Mouse (Mus musculus) neural tube, embryonic 12.5 days (tissue): ENCODE measurements at regions not wholly inside any gene's neighbourhood (a gene's known extent, or its start where the extent isn't known, plus 50 kb on each side); places are given as distances from the start of the nearest gene placed in this dataset.

Source experiments
- ATAC-seq: fragments of 200-750 bp; cut with Nextera tagmentation; 2 replicates; pipeline ENCODE4 v1.8.0; 2017; ENCODE audit warnings: low read depth, mild to moderate bottlenecking, moderate TSS enrichment, moderate library complexity; ENCODE audit not compliant: low FRiP score
- H3K27ac ChIP-seq: fragments of 300-500 bp; sonication (generic); 2 replicates; pipeline ENCODE4 v1.5.1; 2016
- H3K27me3 ChIP-seq: fragments of 300-500 bp; sonication (generic); replicated peaks from 2 replicates; pipeline ENCODE4 v1.6.1; 2016; ENCODE audit warnings: mild to moderate bottlenecking
- H3K36me3 ChIP-seq: fragments of 300-500 bp; sonication (generic); 2 replicates; pipeline ENCODE4 v1.6.1; 2016; ENCODE audit warnings: mild to moderate bottlenecking
- H3K4me1 ChIP-seq: fragments of 300-500 bp; sonication (generic); 2 replicates; pipeline ENCODE4 v1.6.1; 2016
- H3K4me2 ChIP-seq: fragments of 300-500 bp; sonication (generic); replicated peaks from 2 replicates; pipeline ENCODE4 v1.6.1; 2016; ENCODE audit warnings: mild to moderate bottlenecking
- H3K4me3 ChIP-seq: fragments of 300-500 bp; sonication (generic); 2 replicates; pipeline ENCODE4 v1.5.1; 2016
- H3K9ac ChIP-seq: fragments of 300-500 bp; sonication (generic); 2 replicates; pipeline ENCODE4 v1.6.1; 2016; ENCODE audit warnings: mild to moderate bottlenecking
- H3K9me3 ChIP-seq: fragments of 300-500 bp; sonication (generic); 2 replicates; pipeline ENCODE4 v1.6.1; 2016; ENCODE audit warnings: mild to moderate bottlenecking
- WGBS: fragments of 180-500 bp; shearing (Covaris S2); methylation state at CpG from one replicate; pipeline ENCODE4 v1.1.7; 2016; 5-methylcytosine and 5-hydroxymethylcytosine counted together

DNA sequence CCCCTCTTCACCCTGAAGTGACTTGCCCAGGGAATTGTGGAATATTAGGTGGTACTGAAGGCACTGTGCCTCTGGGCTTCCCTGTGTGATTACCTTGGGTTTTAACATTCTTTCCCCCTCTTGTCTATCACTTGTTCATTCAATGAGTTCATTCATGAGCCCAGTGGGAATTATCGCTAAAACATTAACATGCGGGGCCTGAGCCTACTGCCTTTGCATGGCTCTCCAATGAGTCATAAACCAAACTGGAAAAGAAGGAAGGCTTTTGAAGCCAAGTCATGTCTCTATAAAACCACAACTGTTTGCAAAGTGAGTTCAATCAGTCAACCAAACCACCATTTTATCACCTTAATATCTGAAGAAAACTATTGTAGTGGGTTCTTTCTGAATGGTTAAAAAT, 173.8 kb downstream of the Moxd1 start:
- no peaks in the 10 kb centered on the region for H3K27me3 ChIP-seq
- no peak overlapping the region for H3K4me3 ChIP-seq
- H3K9ac ChIP-seq, result no peak overlapping the region
- WGBS, result 53% methylated on average over 2 of the region's 2 CpGs
- no peaks in the 10 kb centered on the region for H3K9me3 ChIP-seq
- H3K36me3 ChIP-seq, result no peaks in the 10 kb centered on the region
- H3K27ac ChIP-seq, result no peak overlapping the region
- H3K4me1 ChIP-seq, result no peaks in the 10 kb centered on the region
- H3K4me2 ChIP-seq, result no peak overlapping the region
- ATAC-seq, result no peak

DNA sequence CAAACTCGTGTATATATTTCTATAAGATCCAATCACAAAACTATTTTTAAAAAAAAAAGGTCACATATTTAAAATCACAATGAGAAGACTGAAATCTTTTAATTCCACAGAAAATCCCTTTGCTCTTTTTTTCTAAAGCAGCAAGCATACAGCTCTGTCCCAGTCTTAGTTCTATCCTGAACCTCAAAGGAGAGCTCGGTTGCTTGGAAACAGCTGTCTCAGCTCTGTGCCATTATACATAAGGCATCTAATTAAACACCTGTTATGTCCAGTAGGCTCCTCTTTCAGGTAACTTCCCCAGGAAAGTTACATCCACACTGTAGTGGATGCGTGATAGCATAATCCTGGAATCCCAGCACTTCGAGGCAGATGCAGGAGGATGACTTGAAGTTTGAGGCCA, 181.5 kb downstream of the Moxd1 start:
- Histone ChIP-seq H3K4me1 (peaks cover 6% of the 10 kb centered on the region; the same call in 1 of the 2 replicates), H3K9me3 (no peaks in the 10 kb centered on the region), H3K4me3 (no peak overlapping the region), H3K4me2 (no peak overlapping the region), H3K9ac (no peak overlapping the region), H3K27me3 (no peaks in the 10 kb centered on the region), H3K27ac (no peak overlapping the region), H3K36me3 (no peaks in the 10 kb centered on the region)
- WGBS, result 84% methylated on average over 4 of the region's 4 CpGs
- no peak for ATAC-seq

DNA sequence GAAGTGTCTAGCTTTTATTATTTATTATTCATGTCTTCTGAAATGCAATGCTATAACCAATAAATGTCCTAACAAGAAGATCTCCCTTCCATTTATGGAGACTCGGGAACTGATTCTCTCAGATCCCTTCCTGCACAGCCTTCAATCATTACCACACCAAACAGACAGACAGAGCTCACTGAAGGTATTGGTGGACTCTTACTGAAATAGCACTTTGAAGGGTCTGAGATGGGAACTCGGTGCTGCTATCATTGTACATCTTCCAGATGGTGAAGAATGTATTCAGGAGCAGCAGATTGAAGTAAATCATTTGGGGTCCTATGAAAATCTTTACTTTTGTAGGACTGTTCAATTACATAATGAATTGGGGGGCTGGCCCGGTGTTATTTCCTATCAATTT, 183.6 kb downstream of the Moxd1 start:
- Histone ChIP-seq H3K4me1 (peaks cover 6% of the 10 kb centered on the region; the same call in 1 of the 2 replicates), H3K4me2 (no peak overlapping the region), H3K36me3 (no peaks in the 10 kb centered on the region), H3K4me3 (no peak overlapping the region), H3K9me3 (no peaks in the 10 kb centered on the region), H3K9ac (no peak overlapping the region), H3K27me3 (no peaks in the 10 kb centered on the region), H3K27ac (no peak overlapping the region)
- ATAC-seq, result no peak
- WGBS, result 37% methylated on average over 3 of the region's 3 CpGs

DNA sequence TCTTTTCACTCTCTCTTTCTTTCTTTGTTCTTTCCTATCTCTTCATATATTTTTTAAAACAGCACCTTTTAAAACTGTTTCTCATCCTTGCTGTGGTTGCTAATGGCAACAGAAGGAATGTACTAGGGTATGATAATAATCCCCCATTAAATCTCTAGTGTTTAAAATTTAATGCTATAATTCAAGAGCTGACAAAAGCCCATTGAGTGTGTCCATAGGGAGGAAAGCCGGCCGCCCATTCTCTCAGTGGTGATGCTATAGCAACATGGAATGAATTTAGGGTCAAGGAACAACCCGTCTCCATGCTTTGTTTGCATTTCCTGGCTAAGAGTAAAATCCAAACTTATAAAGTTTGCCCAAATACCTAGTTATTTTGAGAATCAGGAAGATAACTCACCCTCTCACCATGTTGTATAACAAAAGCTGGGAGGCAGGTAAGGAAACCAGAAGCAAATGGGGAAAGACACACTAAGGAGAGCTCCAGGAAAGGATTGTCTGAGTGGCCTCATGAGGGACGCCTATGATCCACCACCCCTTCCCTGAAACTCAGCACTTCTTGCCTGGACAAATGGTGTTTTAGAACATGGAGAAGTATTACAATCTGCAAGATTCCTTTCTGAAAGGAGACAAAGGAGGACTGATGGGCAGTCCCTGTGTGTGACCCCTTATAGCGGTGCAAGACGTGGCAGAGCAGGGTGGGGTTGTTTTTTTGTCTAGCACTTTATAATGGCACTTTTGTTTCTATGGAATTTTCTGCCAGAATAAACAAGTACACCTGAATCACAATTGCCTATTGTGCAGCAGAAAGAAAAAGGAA, 184.3 kb downstream of the Moxd1 start:
- 21% methylated on average over 6 of the region's 6 CpGs for WGBS
- H3K27me3 ChIP-seq, result no peaks in the 10 kb centered on the region
- H3K4me1 ChIP-seq, result peaks cover 6% of the 10 kb centered on the region; the same call in 1 of the 2 replicates
- peak; percentile 72 for ATAC-seq
- H3K9ac ChIP-seq, result no peak overlapping the region
- H3K9me3 ChIP-seq, result no peaks in the 10 kb centered on the region
- H3K27ac ChIP-seq, result no peak overlapping the region
- H3K36me3 ChIP-seq, result no peaks in the 10 kb centered on the region
- no peak overlapping the region for H3K4me2 ChIP-seq
- no peak overlapping the region for H3K4me3 ChIP-seq

DNA sequence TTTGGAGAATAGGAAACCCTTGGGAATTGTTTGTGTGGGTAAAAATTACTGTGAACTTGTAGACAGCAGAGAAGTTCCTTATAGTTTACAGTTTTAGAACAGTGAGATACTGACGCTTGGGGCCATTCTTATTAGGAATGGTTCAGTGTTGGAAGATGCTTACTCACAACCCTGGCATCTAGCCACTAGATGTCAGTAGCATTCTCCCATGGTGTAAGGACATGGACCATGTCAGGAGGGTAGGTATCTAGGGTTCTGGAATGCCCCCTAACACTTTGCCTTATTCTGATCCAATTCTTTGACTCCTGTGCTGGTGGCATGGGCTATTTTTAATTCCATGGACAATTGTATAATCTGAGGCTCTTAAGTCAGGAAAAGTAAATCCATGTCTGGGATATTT, 185.3 kb upstream of the Ccn2 start:
- Histone ChIP-seq H3K9me3 (no peaks in the 10 kb centered on the region), H3K27ac (no peak overlapping the region), H3K4me3 (no peak overlapping the region), H3K36me3 (no peaks in the 10 kb centered on the region), H3K4me1 (peaks cover 6% of the 10 kb centered on the region; the same call in 1 of the 2 replicates), H3K27me3 (no peaks in the 10 kb centered on the region), H3K4me2 (no peak overlapping the region), H3K9ac (no peak overlapping the region)
- 51% methylated on average over 1 of the region's 1 CpGs for WGBS
- ATAC-seq, result no peak

DNA sequence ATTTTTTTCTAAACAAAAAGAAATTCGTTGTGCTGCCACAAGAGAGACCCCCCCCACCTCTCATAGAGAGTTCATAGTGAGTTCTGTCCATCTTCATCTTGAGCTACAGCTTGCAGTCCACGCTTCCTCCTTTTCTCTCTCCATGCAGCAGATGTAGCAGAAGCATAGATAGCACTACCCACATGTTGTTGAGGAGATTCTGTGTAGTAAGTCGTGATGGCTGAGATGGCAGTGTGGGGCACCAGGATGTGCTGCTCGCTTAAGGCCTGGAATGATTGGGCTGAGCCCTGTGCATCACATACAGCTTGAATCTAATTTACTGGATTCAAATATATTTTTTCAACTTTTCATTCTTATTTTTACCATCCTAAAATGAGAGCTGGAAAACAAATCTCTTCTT, 184.4 kb upstream of the Ccn2 start:
- Histone ChIP-seq H3K27ac (no peak overlapping the region), H3K9me3 (no peaks in the 10 kb centered on the region), H3K36me3 (no peaks in the 10 kb centered on the region), H3K9ac (no peak overlapping the region), H3K4me1 (peaks cover 6% of the 10 kb centered on the region; the same call in 1 of the 2 replicates), H3K4me2 (no peak overlapping the region), H3K4me3 (no peak overlapping the region), H3K27me3 (no peaks in the 10 kb centered on the region)
- no peak for ATAC-seq
- WGBS, result 88% methylated on average over 4 of the region's 4 CpGs

DNA sequence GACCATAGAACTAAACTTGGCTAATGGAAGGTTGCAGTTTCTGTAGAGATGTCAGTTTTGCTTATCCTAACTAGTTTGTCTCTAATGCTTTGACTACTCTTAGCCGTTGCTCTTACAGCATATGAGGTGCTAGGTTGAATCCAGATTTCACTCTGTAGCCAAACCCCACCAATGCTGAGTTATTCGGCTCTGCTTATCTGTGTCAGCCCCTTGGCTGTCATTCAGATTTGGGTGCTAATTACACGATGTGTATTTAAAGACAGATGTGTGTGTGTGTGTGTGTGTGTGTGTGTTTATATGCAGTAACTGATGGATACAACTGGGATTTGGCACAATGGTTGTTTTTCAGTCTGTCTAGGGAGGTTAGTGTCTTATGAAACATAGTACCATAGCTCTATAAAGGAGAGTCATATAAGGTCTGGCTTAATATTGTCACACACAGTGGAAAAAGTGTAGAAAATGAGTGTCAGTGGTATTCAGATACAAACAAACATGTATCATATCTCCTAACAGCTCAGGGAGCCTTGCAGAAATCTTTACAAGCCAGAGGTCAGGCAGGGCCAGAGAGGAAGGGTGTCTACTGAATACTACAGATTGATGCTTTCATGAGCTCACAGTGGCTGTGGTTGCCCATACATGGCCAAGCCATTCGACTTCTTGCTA, 172.6 kb upstream of the Ccn2 start:
- WGBS, result 90% methylated on average over 4 of the region's 4 CpGs
- Histone ChIP-seq H3K9me3 (no peaks in the 10 kb centered on the region), H3K36me3 (no peaks in the 10 kb centered on the region), H3K4me2 (no peak overlapping the region), H3K27ac (no peak overlapping the region), H3K4me3 (no peak overlapping the region), H3K27me3 (no peaks in the 10 kb centered on the region), H3K9ac (no peak overlapping the region), H3K4me1 (no peaks in the 10 kb centered on the region)
- no peak for ATAC-seq

DNA sequence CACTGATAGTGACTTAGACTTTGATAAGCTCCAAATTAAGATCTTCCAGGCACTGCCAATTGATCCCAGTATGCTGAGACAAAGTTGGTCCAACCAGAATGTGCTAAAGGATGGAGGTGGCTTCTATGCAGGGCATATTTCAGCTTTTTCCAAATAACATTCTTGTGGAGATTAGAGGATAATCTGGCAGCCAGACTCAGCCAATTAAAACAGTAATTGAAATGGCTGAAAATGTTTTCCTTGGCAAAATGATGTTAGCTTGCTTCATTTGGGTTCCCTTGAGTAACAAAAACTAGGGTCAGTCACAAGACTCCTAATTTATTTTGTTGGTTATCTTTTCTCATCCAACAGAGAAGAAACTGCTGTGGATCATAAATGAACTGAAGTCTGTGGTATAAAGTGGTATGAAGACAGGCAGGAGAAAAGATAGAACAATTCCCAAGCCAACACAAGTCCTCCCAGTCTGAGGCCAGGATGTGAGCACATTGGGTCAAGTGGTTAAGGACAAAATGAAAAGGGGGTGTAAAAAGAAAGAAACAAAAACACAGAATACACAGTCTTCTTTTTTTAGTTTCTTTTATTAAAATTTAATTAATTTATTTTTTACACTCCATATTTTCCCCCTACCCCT, 161.4 kb upstream of the Ccn2 start:
- Histone ChIP-seq H3K27ac (no peak overlapping the region), H3K4me2 (no peak overlapping the region), H3K36me3 (no peaks in the 10 kb centered on the region), H3K9ac (no peak overlapping the region), H3K27me3 (no peaks in the 10 kb centered on the region), H3K4me1 (no peaks in the 10 kb centered on the region), H3K9me3 (no peaks in the 10 kb centered on the region), H3K4me3 (no peak overlapping the region)
- ATAC-seq, result no peak

DNA sequence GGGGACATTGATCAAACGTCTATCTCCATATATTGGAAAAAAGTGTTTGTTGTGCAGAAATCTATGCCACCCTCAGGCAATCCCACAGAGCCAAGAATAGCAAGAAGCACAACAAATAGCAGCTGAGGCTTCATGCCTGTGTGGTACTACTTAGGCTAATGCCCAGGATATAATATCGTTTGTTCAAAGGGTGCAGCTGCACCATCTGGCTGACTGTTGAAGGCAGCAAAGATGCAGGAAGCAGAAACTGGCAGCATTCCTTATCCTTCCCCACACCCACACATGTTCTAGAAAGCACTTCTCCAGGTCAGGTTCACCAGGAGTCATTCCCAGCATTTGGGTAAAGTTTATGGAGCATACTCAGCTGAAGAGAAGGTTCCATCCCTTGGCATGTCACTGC, 158.1 kb upstream of the Ccn2 start:
- Histone ChIP-seq H3K36me3 (no peaks in the 10 kb centered on the region), H3K9me3 (no peaks in the 10 kb centered on the region), H3K4me1 (no peaks in the 10 kb centered on the region), H3K4me3 (no peak overlapping the region), H3K9ac (no peak overlapping the region), H3K27me3 (no peaks in the 10 kb centered on the region), H3K4me2 (no peak overlapping the region), H3K27ac (no peak overlapping the region)
- 70% methylated on average over 2 of the region's 2 CpGs for WGBS
- ATAC-seq, result no peak

DNA sequence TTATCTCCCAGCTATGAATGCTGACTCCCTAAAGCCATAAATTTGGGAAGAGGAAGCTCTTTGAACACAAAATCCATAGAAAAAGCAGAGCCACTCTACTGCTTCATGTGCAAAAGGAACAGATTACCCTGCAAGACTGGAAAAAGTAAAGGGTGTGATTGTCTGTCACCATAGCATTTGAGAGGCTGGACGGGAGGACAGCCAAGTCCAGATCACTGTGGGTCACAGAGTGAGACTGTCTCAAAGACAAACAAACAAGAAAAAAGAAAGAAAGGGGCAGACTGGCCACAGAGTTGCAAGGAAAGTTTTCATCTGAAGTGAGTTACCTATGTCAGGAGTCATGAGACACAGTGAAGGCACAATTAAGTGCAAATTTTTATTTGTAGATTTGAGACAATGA, 150.7 kb upstream of the Ccn2 start:
- ATAC-seq, result no peak
- Histone ChIP-seq H3K27ac (no peak overlapping the region), H3K9me3 (no peaks in the 10 kb centered on the region), H3K27me3 (no peaks in the 10 kb centered on the region), H3K9ac (no peak overlapping the region), H3K4me1 (no peaks in the 10 kb centered on the region), H3K4me2 (no peak overlapping the region), H3K36me3 (no peaks in the 10 kb centered on the region), H3K4me3 (no peak overlapping the region)
- WGBS, result 75% methylated on average over 1 of the region's 1 CpGs

DNA sequence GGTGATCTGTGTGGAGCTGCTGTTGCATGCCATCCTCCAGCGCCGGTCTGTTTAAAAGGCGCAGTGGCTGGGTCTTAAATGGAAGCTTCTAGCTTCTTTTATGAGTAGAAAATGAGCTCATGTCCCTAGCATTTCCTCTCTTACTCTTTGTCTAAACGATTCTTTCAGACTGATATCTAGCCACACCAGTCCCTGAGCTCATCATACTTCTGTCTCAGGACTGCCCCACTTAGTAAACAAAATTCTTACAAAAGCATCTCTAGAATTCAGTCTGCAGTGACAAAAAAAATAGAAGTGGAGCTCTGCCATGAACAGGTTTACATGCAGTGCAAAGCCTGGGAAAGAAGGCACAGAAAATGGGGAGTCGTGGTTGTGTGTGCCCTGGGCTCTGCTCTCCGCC, 150.2 kb upstream of the Ccn2 start:
- Histone ChIP-seq H3K27me3 (no peaks in the 10 kb centered on the region), H3K4me1 (no peaks in the 10 kb centered on the region), H3K27ac (no peak overlapping the region), H3K9ac (no peak overlapping the region), H3K9me3 (no peaks in the 10 kb centered on the region), H3K4me2 (no peak overlapping the region), H3K36me3 (no peaks in the 10 kb centered on the region), H3K4me3 (no peak overlapping the region)
- ATAC-seq, result no peak
- WGBS, result 91% methylated on average over 6 of the region's 6 CpGs

DNA sequence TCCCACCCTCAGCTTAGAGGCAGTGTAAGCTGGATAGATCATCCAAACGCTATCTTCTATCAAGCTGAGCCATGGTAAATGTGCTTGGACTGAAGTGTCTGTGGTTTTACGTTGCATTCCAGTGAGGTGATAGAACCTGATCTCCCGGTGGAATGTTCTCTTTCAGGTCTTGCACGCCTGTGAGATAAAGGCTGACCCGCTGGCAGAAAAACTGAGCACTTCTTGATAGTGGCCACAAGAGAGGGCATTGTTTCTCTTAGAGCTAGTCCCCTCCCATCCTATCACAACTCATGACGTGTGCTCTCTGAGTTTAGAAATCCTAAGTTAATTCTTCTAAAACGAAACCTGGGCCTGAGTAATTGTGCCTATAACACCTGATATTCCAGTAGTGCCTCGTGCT, 149.1 kb upstream of the Ccn2 start:
- no peaks in the 10 kb centered on the region for H3K9me3 ChIP-seq
- WGBS, result 83% methylated on average over 8 of the region's 8 CpGs
- no peaks in the 10 kb centered on the region for H3K27me3 ChIP-seq
- no peak for ATAC-seq
- H3K9ac ChIP-seq, result no peak overlapping the region
- H3K4me2 ChIP-seq, result no peak overlapping the region
- H3K4me3 ChIP-seq, result no peak overlapping the region
- H3K27ac ChIP-seq, result no peak overlapping the region
- H3K4me1 ChIP-seq, result no peaks in the 10 kb centered on the region
- H3K36me3 ChIP-seq, result no peaks in the 10 kb centered on the region
